Mouse (Mus musculus) lung, embryonic 16.5 days (tissue): ENCODE results near the gene Eef1e1. TPM values are rescaled to one million over a fixed set of nuclear protein-coding genes. Genes with fewer than 3 reads are reported as not detected.
A peak's percentile ranks its signal among the peaks of the same experiment; 100 is the strongest.

Experiments
- ATAC-seq: fragments of 200-750 bp; cut with Nextera tagmentation; 2 replicates; pipeline ENCODE4 v1.8.0; 2017; ENCODE audit warnings: low read depth, mild to moderate bottlenecking, moderate library complexity
- H3K27ac ChIP-seq: fragments of 300-500 bp; sonication (generic); 2 replicates; pipeline ENCODE4 v1.5.1; 2014; ENCODE audit warnings: mild to moderate bottlenecking, control low read depth, low read length
- H3K27me3 ChIP-seq: fragments of 300-500 bp; sonication (generic); 2 replicates; pipeline ENCODE4 v1.6.1; 2014; ENCODE audit warnings: low read depth, low read length, mixed read lengths; ENCODE audit not compliant: control insufficient read depth, insufficient read depth
- H3K36me3 ChIP-seq: fragments of 300-500 bp; sonication (generic); 2 replicates; pipeline ENCODE4 v1.6.1; 2014; ENCODE audit warnings: low read length; ENCODE audit not compliant: control insufficient read depth, insufficient read depth
- H3K4me1 ChIP-seq: fragments of 300-500 bp; sonication (generic); replicated peaks from 2 replicates; pipeline ENCODE4 v1.6.1; 2014; ENCODE audit warnings: low read length, mixed read lengths; ENCODE audit not compliant: control insufficient read depth, insufficient read depth
- H3K4me2 ChIP-seq: fragments of 300-500 bp; sonication (generic); 2 replicates; pipeline ENCODE4 v1.6.1; 2014; ENCODE audit warnings: low read depth, low read length, control low read depth
- H3K4me3 ChIP-seq: fragments of 300-500 bp; sonication (generic); 2 replicates; pipeline ENCODE4 v1.5.1; 2014; ENCODE audit warnings: mild to moderate bottlenecking, low read length, control low read depth
- H3K9ac ChIP-seq: fragments of 300-500 bp; sonication (generic); 2 replicates; pipeline ENCODE4 v1.6.1; 2014; ENCODE audit warnings: low read length, control low read depth
- H3K9me3 ChIP-seq: fragments of 300-500 bp; sonication (generic); 2 replicates; pipeline ENCODE4 v1.6.1; 2016; ENCODE audit warnings: low read length; ENCODE audit not compliant: control insufficient read depth
- WGBS: fragments of 180-500 bp; shearing (Covaris S2); extraction: QIAGEN DNeasy Blood & Tissue Kit; methylation state at CpG from one replicate; pipeline ENCODE4 v1.1.7; 2014; 5-methylcytosine and 5-hydroxymethylcytosine counted together
- polyA plus RNA-seq: library from polyadenylated mRNA; unstranded; fragments of >200 nt; fragmentation: Nextera tagmentation; extraction: Ambion mirVana; gene quantifications from 2 replicates; pipeline ENCODE4 v1.2.1, GENCODE M21; 2015

Gene Eef1e1
- polyA plus RNA-seq, 1 experiment from 2014 or later: 37.7 TPM

GRCm38 (mm10) chr13:38614298-38614697 lies 44.6 kb downstream of the Eef1e1 start:
- ATAC-seq: no peak; the same call in 1 of the 2 replicates
- Histone ChIP-seq H3K4me2 (no peak overlapping the region), H3K4me1 (0 out of 2 replicates have a peak, but pooled peaks cover 6% of the 10 kb centered on the region), H3K9ac (no peak overlapping the region), H3K27me3 (no peaks in the 10 kb centered on the region), H3K4me3 (no peak overlapping the region), H3K9me3 (peaks cover 4% of the 10 kb centered on the region; the same call in 1 of the 2 replicates), H3K27ac (peak overlapping the region; percentile 34; the same call in 1 of the 2 replicates), H3K36me3 (peaks cover 5% of the 10 kb centered on the region)
- 37% methylated on average over 5 of the region's 5 CpGs for WGBS

- Histone ChIP-seq H3K4me2 (no peak overlapping the region), H3K27me3 (no peaks in the 10 kb centered on the region), H3K9ac (no peak overlapping the region), H3K27ac (no peak overlapping the region; the same call in 1 of the 2 replicates), H3K36me3 (peaks cover 5% of the 10 kb centered on the region), H3K4me3 (no peak overlapping the region), H3K4me1 (0 out of 2 replicates have a peak, but pooled peaks cover 6% of the 10 kb centered on the region), H3K9me3 (peaks cover 4% of the 10 kb centered on the region; the same call in 1 of the 2 replicates)
- ATAC-seq: no peak
- 74% methylated on average over 8 of the region's 8 CpGs for WGBS
Measured at GRCm38 (mm10) chr13:38613583-38613982, 45.3 kb downstream of the Eef1e1 start.

GRCm38 (mm10) chr13:38612608-38613007 lies 46.2 kb downstream of the Eef1e1 start:
- 0 out of 2 replicates have a peak, but pooled peaks cover 6% of the 10 kb centered on the region for H3K4me1 ChIP-seq
- no peak overlapping the region for H3K4me3 ChIP-seq
- H3K9me3 ChIP-seq: peaks cover 4% of the 10 kb centered on the region; the same call in 1 of the 2 replicates
- WGBS: 74% methylated on average over 9 of the region's 9 CpGs
- no peak overlapping the region for H3K4me2 ChIP-seq
- H3K9ac ChIP-seq: no peak overlapping the region
- no peaks in the 10 kb centered on the region for H3K27me3 ChIP-seq
- no peak overlapping the region for H3K27ac ChIP-seq
- peak; percentile 24; the same call in 1 of the 2 replicates for ATAC-seq
- H3K36me3 ChIP-seq: peaks cover 5% of the 10 kb centered on the region

- ATAC-seq: no peak
- Histone ChIP-seq H3K36me3 (peaks cover 5% of the 10 kb centered on the region), H3K4me3 (no peak overlapping the region), H3K27me3 (no peaks in the 10 kb centered on the region), H3K9me3 (peaks cover 4% of the 10 kb centered on the region; the same call in 1 of the 2 replicates), H3K27ac (no peak overlapping the region), H3K4me2 (no peak overlapping the region), H3K4me1 (0 out of 2 replicates have a peak, but pooled peaks cover 6% of the 10 kb centered on the region), H3K9ac (no peak overlapping the region)
- WGBS: 98% methylated on average over 4 of the region's 4 CpGs
Measured at GRCm38 (mm10) chr13:38612179-38612578, 46.7 kb downstream of the Eef1e1 start.

- ATAC-seq: no peak
- Histone ChIP-seq H3K4me1 (0 out of 2 replicates have a peak, but pooled peaks cover 6% of the 10 kb centered on the region), H3K9ac (no peak overlapping the region), H3K27me3 (no peaks in the 10 kb centered on the region), H3K27ac (no peak overlapping the region), H3K4me3 (no peak overlapping the region), H3K36me3 (peaks cover 5% of the 10 kb centered on the region), H3K9me3 (peaks cover 4% of the 10 kb centered on the region; the same call in 1 of the 2 replicates), H3K4me2 (no peak overlapping the region)
- 72% methylated on average over 6 of the region's 6 CpGs for WGBS
Measured at GRCm38 (mm10) chr13:38610336-38610735, 48.5 kb downstream of the Eef1e1 start.

- Histone ChIP-seq H3K4me3 (no peak overlapping the region), H3K4me1 (peaks cover 11% of the 10 kb centered on the region), H3K27ac (no peak overlapping the region), H3K9me3 (no peaks in the 10 kb centered on the region), H3K27me3 (no peaks in the 10 kb centered on the region), H3K9ac (no peak overlapping the region), H3K36me3 (peaks cover under 1% of the 10 kb centered on the region), H3K4me2 (no peak overlapping the region)
- 87% methylated on average over 6 of the region's 6 CpGs for WGBS
- ATAC-seq: no peak
Measured at GRCm38 (mm10) chr13:38607130-38607529, 51.7 kb downstream of the Eef1e1 start.

- H3K27me3 ChIP-seq: no peaks in the 10 kb centered on the region
- H3K9me3 ChIP-seq: no peaks in the 10 kb centered on the region
- no peak for ATAC-seq
- no peak overlapping the region for H3K9ac ChIP-seq
- no peak overlapping the region for H3K27ac ChIP-seq
- H3K4me1 ChIP-seq: peaks cover 12% of the 10 kb centered on the region
- no peaks in the 10 kb centered on the region for H3K36me3 ChIP-seq
- no peak overlapping the region for H3K4me3 ChIP-seq
- 79% methylated on average over 6 of the region's 6 CpGs for WGBS
- H3K4me2 ChIP-seq: no peak overlapping the region
Measured at GRCm38 (mm10) chr13:38605353-38605752, 53.5 kb downstream of the Eef1e1 start.

- no peaks in the 10 kb centered on the region for H3K27me3 ChIP-seq
- WGBS: 81% methylated on average over 13 of the region's 13 CpGs
- H3K27ac ChIP-seq: no peak overlapping the region
- no peaks in the 10 kb centered on the region for H3K9me3 ChIP-seq
- peaks cover 10% of the 10 kb centered on the region for H3K4me1 ChIP-seq
- no peak overlapping the region for H3K4me3 ChIP-seq
- no peaks in the 10 kb centered on the region for H3K36me3 ChIP-seq
- no peak overlapping the region for H3K9ac ChIP-seq
- ATAC-seq: no peak; the same call in 1 of the 2 replicates
- no peak overlapping the region for H3K4me2 ChIP-seq
Measured at GRCm38 (mm10) chr13:38602966-38603365, 55.9 kb downstream of the Eef1e1 start.

- Histone ChIP-seq H3K9ac (no peak overlapping the region), H3K4me1 (peaks cover 10% of the 10 kb centered on the region), H3K27ac (no peak overlapping the region), H3K9me3 (no peaks in the 10 kb centered on the region), H3K36me3 (no peaks in the 10 kb centered on the region), H3K4me2 (0 out of 2 replicates have a peak overlapping the region, but pooled peaks have one; percentile 10), H3K4me3 (no peak overlapping the region), H3K27me3 (no peaks in the 10 kb centered on the region)
- peak; percentile 77 for ATAC-seq
- 39% methylated on average over 17 of the region's 17 CpGs for WGBS
Measured at GRCm38 (mm10) chr13:38602243-38602832, 56.5 kb downstream of the Eef1e1 start.
